Mouse (Mus musculus) heart, embryonic 14.5 days (tissue): ENCODE results near the gene Nphp4. TPM values are rescaled to one million over a fixed set of nuclear protein-coding genes. Genes with fewer than 3 reads are reported as not detected.

Experiments
- ATAC-seq: fragments of 200-750 bp; cut with Nextera tagmentation; 2 replicates; pipeline ENCODE4 v1.8.0; 2017; ENCODE audit warnings: low read depth, moderate TSS enrichment; ENCODE audit not compliant: insufficient number of reproducible peaks, insufficient read depth, low FRiP score
- H3K27ac ChIP-seq, 2 experiments: fragments of 200-500 bp in 1 of 2; fragments of 300-500 bp in 1 of 2; sonication (generic) in 1 of 2; replicated peaks in 1 of 2; 2 replicates each; pipeline ENCODE4 v1.5.1; 2012 to 2014; ENCODE audit warnings: low read depth in 2 of 2, low read length in 2 of 2, control low read depth in 1 of 2, mild to moderate bottlenecking in 1 of 2, mixed read lengths in 1 of 2; ENCODE audit not compliant: control insufficient read depth in 1 of 2, insufficient read depth in 1 of 2
- H3K27me3 ChIP-seq: fragments of 300-500 bp; sonication (generic); 2 replicates; pipeline ENCODE4 v1.6.1; 2014; ENCODE audit warnings: mild to moderate bottlenecking, low read length, control low read depth; ENCODE audit not compliant: control insufficient read depth, insufficient read depth
- H3K36me3 ChIP-seq: fragments of 300-500 bp; sonication (generic); 2 replicates; pipeline ENCODE4 v1.6.1; 2014; ENCODE audit warnings: mild to moderate bottlenecking, control low read depth, low read length, mixed read lengths; ENCODE audit not compliant: control insufficient read depth, insufficient read depth
- H3K4me1 ChIP-seq, 2 experiments: fragments of 200-500 bp in 1 of 2; fragments of 300-500 bp in 1 of 2; sonication (generic) in 1 of 2; 2 replicates each; pipeline ENCODE4 v1.6.1; 2012 to 2014; ENCODE audit warnings: low read length in 2 of 2, control low read depth in 1 of 2, mixed read lengths in 1 of 2; ENCODE audit not compliant: control insufficient read depth in 2 of 2, insufficient read depth in 2 of 2
- H3K4me2 ChIP-seq: fragments of 300-500 bp; sonication (generic); 2 replicates; pipeline ENCODE4 v1.6.1; 2014; ENCODE audit warnings: mild to moderate bottlenecking, low read length
- H3K4me3 ChIP-seq, 2 experiments: fragments of 200-500 bp in 1 of 2; fragments of 300-500 bp in 1 of 2; sonication (generic) in 1 of 2; 2 replicates each; pipeline ENCODE4 v1.5.1; 2012 to 2014; ENCODE audit warnings: low read length in 2 of 2, mild to moderate bottlenecking in 2 of 2, control low read depth in 1 of 2, low read depth in 1 of 2, moderate library complexity in 1 of 2; ENCODE audit not compliant: control insufficient read depth in 1 of 2, insufficient read depth in 1 of 2
- H3K9ac ChIP-seq: fragments of 300-500 bp; sonication (generic); 2 replicates; pipeline ENCODE4 v1.6.1; 2014; ENCODE audit warnings: mild to moderate bottlenecking, low read length
- H3K9me3 ChIP-seq: fragments of 300-500 bp; sonication (generic); 2 replicates; pipeline ENCODE4 v1.6.1; 2016; ENCODE audit warnings: low read length, control low read depth; ENCODE audit not compliant: control insufficient read depth
- WGBS: fragments of 180-500 bp; shearing (Covaris S2); extraction: QIAGEN DNeasy Blood & Tissue Kit; methylation state at CpG from one replicate; pipeline ENCODE4 v1.1.7; 2014; 5-methylcytosine and 5-hydroxymethylcytosine counted together
- polyA plus RNA-seq: library from polyadenylated mRNA; unstranded; fragments of >200 nt; fragmentation: Nextera tagmentation; extraction: Ambion mirVana; gene quantifications from 2 replicates; pipeline ENCODE4 v1.2.1, GENCODE M21; 2014

Nphp4 gene
- polyA plus RNA-seq, 1 experiment from 2014 or later = 1.1 TPM

DNA sequence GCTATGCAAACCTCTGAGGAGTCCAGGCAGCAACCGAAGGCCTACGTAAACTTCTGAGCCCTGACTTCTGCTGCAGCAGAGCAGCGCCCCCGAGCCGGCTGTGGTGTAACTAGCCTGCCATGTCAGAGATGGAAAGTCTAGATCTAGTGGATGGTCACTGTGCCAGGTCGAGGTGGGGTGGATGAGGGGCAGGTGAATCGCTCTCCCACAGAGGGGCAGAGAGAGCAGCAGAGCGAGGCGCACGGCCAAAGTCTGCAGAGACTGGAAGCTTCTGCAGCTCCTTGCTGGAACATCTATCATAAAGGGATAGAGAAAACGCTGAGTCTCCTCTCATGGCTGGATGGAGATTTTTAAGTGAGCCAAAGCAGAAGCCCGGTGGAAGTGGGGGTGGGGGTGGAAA is 14.0 kb upstream of the Nphp4 start:
- WGBS = 81% methylated on average over 12 of the region's 12 CpGs
- H3K4me3 ChIP-seq = no peak overlapping the region
- no peak overlapping the region for H3K27ac ChIP-seq

DNA sequence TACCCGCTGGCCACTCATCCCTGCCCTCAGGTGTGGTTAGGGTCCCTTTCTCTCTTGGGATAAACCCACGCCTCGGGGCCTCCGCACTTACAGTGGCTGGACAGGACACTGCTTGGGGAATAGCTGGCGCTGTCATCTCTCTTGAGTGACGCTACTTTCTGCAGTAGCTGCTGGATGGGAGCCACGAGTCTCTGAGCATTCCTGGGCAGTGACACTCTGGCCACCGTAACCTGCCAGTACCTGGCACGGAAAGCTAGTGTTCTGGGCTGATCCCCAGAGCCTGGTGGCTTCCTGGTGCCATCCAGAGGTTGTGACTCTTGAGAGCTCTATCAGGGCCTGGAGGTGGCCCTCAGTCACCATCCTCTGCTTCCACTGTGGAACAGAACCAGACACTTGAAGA is 13.4 kb upstream of the Nphp4 start:
- Histone ChIP-seq H3K27ac (no peak overlapping the region), H3K4me1 (peaks cover 16 to 20% of the 10 kb centered on the region in 2 experiments), H3K9ac (no peak overlapping the region), H3K4me2 (no peak overlapping the region), H3K27me3 (no peaks in the 10 kb centered on the region), H3K9me3 (no peaks in the 10 kb centered on the region), H3K4me3 (no peak overlapping the region), H3K36me3 (no peaks in the 10 kb centered on the region)
- 43% methylated on average over 9 of the region's 9 CpGs for WGBS
- no peak for ATAC-seq

More for the DNA sequence above, 14.0 kb upstream of the Nphp4 start:
- H3K9me3 ChIP-seq = no peaks in the 10 kb centered on the region
- no peak overlapping the region for H3K9ac ChIP-seq
- H3K27me3 ChIP-seq = no peaks in the 10 kb centered on the region
- no peaks in the 10 kb centered on the region for H3K36me3 ChIP-seq
- H3K4me1 ChIP-seq = peaks cover 16 to 20% of the 10 kb centered on the region in 2 experiments
- no peak overlapping the region for H3K4me2 ChIP-seq
- ATAC-seq = no peak

DNA sequence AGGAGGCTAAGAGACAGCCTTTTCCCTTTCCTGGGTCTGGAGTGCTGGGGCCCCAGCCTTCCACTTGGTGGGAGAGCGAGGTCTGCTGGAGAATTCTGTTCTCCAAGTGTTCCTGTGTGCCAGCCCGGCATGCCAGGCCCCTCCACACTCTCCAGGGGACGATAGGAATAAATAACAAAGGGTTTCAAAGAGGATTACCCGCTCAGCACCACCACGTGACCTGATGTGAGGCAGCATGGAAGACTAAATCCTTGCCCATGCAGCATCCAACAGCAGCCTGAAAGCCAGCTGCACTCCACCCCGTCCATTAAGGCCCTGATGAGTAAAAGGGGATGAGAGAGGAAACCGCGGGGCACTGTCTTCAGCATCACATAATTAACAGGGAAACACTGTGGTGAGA is 11.4 kb upstream of the Nphp4 start:
- Histone ChIP-seq H3K4me2 (no peak overlapping the region), H3K27me3 (no peaks in the 10 kb centered on the region), H3K9ac (no peak overlapping the region), H3K9me3 (no peaks in the 10 kb centered on the region), H3K4me3 (no peak overlapping the region), H3K27ac (0 out of 4 replicates have a peak overlapping the region, but pooled peaks of 1 of the 2 experiments have one; percentile 6), H3K4me1 (peaks cover 20 to 24% of the 10 kb centered on the region in 2 experiments), H3K36me3 (no peaks in the 10 kb centered on the region)
- 19% methylated on average over 8 of the region's 8 CpGs for WGBS
- ATAC-seq = no peak

DNA sequence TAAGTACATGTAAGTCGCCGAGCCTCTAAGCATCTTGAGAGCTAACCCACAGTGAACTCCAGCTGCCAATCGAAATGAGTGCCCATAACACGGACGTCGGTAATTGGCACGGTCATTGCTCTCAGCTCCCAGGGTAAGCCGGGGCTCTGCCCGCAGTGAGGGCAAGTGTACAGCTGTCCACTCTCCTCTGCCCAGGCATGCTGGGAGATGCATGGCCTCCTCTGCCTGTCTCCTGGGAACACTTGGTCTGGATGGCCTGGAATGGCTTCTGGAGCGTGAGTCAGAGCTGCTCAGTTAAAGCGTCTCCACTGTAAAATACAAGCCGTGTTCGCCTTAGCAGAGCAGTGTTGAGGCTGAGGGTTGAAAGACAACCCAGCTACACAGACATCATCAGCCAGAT is 9.9 kb upstream of the Nphp4 start:
- Histone ChIP-seq H3K4me2 (no peak overlapping the region), H3K36me3 (no peaks in the 10 kb centered on the region), H3K9ac (no peak overlapping the region), H3K27me3 (no peaks in the 10 kb centered on the region), H3K27ac (no peak overlapping the region), H3K4me3 (no peak overlapping the region), H3K4me1 (peaks cover 20 to 24% of the 10 kb centered on the region in 2 experiments), H3K9me3 (peaks cover 1% of the 10 kb centered on the region)
- ATAC-seq = no peak
- WGBS = 85% methylated on average over 13 of the region's 13 CpGs

DNA sequence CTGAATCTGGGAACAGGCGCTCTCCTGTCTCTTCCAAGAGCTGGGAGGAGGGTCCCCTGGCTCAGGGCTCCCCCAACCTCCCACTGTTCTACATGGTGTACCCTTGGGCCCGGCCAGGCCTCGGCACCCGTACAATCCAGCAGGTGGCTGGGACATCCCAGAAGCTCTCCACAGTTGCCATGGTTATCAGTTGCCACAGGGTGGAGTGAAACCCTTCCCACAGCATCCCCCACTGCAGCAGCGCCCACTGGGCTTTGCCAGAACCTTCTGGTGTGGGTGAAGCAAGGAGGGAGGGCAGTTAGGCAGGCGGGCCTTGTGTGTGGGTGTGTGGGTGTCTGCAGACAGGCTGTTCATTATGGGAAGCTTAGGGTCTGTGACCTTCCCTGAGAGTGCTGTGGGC is 8.6 kb upstream of the Nphp4 start:
- Histone ChIP-seq H3K27me3 (no peaks in the 10 kb centered on the region), H3K27ac (no peak overlapping the region), H3K4me1 (peaks cover 19 to 21% of the 10 kb centered on the region in 2 experiments), H3K9me3 (peaks cover 9% of the 10 kb centered on the region), H3K9ac (no peak overlapping the region), H3K4me2 (no peak overlapping the region), H3K36me3 (no peaks in the 10 kb centered on the region), H3K4me3 (no peak overlapping the region)
- 84% methylated on average over 6 of the region's 6 CpGs for WGBS
- no peak for ATAC-seq

DNA sequence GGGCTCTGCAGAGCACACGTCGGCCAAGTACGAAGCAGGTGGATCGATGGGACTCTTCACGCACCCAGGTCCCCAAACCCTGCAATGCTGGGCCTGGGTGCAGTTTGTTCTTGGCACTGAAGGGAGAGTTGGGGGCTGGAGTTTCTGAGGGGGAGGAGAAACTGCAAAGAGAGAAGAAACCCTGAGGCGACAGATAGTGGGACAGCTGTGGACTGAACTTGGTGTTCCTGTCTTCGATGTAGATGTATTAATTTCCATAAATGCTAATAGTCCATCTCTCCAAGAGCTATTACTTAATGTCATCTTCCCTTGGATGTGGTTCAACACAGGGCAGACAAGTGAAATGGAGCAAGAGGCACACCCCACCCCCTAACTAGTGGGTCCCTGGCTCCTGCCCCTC is 565 bp upstream of the Nphp4 start:
- Histone ChIP-seq H3K9me3 (peaks cover 9% of the 10 kb centered on the region), H3K4me3 (no peak overlapping the region), H3K27me3 (peaks cover 17% of the 10 kb centered on the region), H3K27ac (no peak overlapping the region), H3K9ac (no peak overlapping the region), H3K4me2 (no peak overlapping the region), H3K36me3 (no peaks in the 10 kb centered on the region), H3K4me1 (peaks cover 6 to 7% of the 10 kb centered on the region in 2 experiments)
- no peak for ATAC-seq
- WGBS = 82% methylated on average over 7 of the region's 7 CpGs

DNA sequence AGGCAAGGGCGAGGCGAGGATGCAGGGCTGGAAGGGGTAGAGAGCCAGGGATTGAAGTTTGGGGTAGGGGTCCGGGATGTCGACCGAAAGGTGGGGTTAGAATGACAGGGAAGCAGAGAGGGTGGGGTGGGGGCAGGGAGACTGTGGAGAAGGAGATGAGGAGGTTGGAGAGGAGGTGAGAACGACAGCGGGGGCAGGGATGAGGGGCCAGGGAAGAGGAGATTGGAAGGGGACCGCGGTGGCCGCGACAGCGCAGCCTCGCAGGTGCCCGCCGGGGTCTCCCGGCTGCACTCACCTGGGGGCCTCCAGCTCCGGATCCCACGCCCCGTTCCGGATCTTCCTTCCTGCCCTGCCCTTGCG is 580 bp downstream of the Nphp4 start:
- peak overlapping the region; percentile 87 for H3K4me2 ChIP-seq
- ATAC-seq = no peak; the same call in 1 of the 2 replicates
- peak overlapping the region; percentile 84 to 90 for H3K4me3 ChIP-seq
- no peaks in the 10 kb centered on the region for H3K36me3 ChIP-seq
- H3K27ac ChIP-seq = no peak overlapping the region
- under 1% methylated on average over 20 of the region's 21 CpGs for WGBS
- peaks cover 6 to 7% of the 10 kb centered on the region in 2 experiments for H3K4me1 ChIP-seq
- H3K27me3 ChIP-seq = peaks cover 17% of the 10 kb centered on the region
- peaks cover 3% of the 10 kb centered on the region; the same call in 1 of the 2 replicates for H3K9me3 ChIP-seq
- peak overlapping the region; percentile 59 for H3K9ac ChIP-seq
